ENCODE assay signal across 8 mouse cellular contexts in the genomic region with DNA sequence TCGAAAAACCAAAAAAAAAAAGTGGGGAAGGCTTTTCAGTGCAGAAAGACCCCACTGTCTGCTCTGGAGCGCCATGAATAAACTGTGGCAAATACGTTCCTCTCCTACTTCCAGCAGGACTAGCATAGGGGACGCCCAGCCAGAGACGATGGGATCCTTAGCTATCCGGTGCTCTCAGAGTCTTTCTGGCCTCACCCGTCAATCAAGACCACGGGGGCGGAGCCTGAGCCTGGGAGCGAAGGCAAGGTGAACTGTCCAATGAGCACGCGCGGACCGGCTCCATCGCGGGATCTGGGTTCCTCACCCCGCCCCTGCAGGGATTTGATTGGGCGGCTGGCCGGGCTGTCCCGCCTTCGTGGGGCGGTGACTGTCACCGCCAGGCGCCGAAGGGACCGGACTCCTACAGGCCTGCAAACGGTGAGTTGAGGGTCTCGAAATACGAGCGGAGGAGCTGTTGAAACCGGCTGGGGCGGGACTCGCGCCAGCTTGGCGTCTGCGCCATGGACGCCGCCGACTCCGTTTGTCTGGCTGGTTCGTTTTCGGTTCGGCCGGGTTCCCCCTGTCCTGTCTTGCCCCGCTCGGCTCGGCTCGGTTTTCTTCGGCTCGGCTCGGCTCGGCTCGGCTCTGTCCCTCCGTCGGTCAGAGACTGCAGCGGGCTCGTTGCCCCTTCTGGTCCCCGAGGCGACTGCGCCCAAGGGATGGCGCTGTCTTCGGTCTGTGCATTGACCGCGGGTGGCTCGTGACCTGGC. TPM values are rescaled to one million over a fixed set of nuclear protein-coding genes. Genes with fewer than 3 reads are reported as not detected.
DNase-seq lines count a peak whose midpoint lies in the region; ATAC-seq lines count a peak whose summit lies in the region.

A gene (plus strand): TSS at position 350 of the 749 bp plus-strand sequence.

- no peaks in the 10 kb centered on the region for H3K9me3 ChIP-seq in heart, embryonic 13.5 days
- no peaks in the 10 kb centered on the region for H3K9me3 ChIP-seq in liver, embryonic 12.5 days (replicated peaks)
- no peaks in the 10 kb centered on the region for H3K9me3 ChIP-seq in stomach, embryonic 15.5 days

- H3K4me1 ChIP-seq in heart, embryonic 13.5 days, result peaks cover 17% of the 10 kb centered on the region
- H3K4me1 ChIP-seq in liver, embryonic 12.5 days, result peaks cover 20% of the 10 kb centered on the region
- peaks cover 7% of the 10 kb centered on the region; the same call in 1 of the 2 replicates for H3K4me1 ChIP-seq in stomach, embryonic 15.5 days

- H3K4me2 ChIP-seq in heart, embryonic 13.5 days, result peak within 1 kb of the TSS; percentile 91
- H3K4me2 ChIP-seq in liver, embryonic 12.5 days, result peak within 1 kb of the TSS; percentile 94
- peak within 1 kb of the TSS; percentile 72 for H3K4me2 ChIP-seq in stomach, embryonic 15.5 days

- H3K36me3 ChIP-seq in heart, embryonic 13.5 days, result peaks cover 12% of the 10 kb centered on the region
- peaks cover 12% of the 10 kb centered on the region for H3K36me3 ChIP-seq in liver, embryonic 12.5 days
- H3K36me3 ChIP-seq in stomach, embryonic 15.5 days, result no peaks in the 10 kb centered on the region; the same call in 1 of the 2 replicates

- H3K4me3 ChIP-seq in heart, embryonic 13.5 days, result peak within 1 kb of the TSS; percentile 71
- H3K4me3 ChIP-seq in liver, embryonic 12.5 days, result peak within 1 kb of the TSS; percentile 72
- peak within 1 kb of the TSS; percentile 79 for H3K4me3 ChIP-seq in stomach, embryonic 15.5 days (replicated peaks)

- peak; percentile 98 for DNase-seq in CD4-positive helper T cell, adult 2 months (ENCODE audit: low read depth, low spot score)
- DNase-seq in brain, embryonic 18.5 days (ENCODE audit: low read depth, low spot score), result peak; percentile 93
- peak; percentile 100 for DNase-seq in kidney, postnatal 10 days
- DNase-seq in natural killer cell, adult 2 months (ENCODE audit: low spot score in 2 of 2), result peak; percentile 97

- ATAC-seq in erythroid progenitor cell, adult 5-6 weeks (replicated peaks; ENCODE audit: low FRiP score, poor library complexity, severe bottlenecking), result peak; percentile 97
- ATAC-seq in heart, embryonic 13.5 days (ENCODE audit: extremely low read depth, insufficient number of reproducible peaks, low FRiP score, low TSS enrichment), result peak; percentile 97
- ATAC-seq in liver, embryonic 12.5 days, result peak; percentile 97
- peak; percentile 98 for ATAC-seq in stomach, embryonic 15.5 days (ENCODE audit: insufficient read depth, low FRiP score, low read depth)

- H3K27ac ChIP-seq in heart, embryonic 13.5 days (replicated peaks), result peak within 1 kb of the TSS; percentile 84
- H3K27ac ChIP-seq in liver, embryonic 12.5 days, result peak within 1 kb of the TSS; percentile 64
- peak within 1 kb of the TSS; percentile 93 for H3K27ac ChIP-seq in stomach, embryonic 15.5 days

- peaks cover 10% of the 10 kb centered on the region for H3K27me3 ChIP-seq in heart, embryonic 13.5 days (replicated peaks)
- H3K27me3 ChIP-seq in liver, embryonic 12.5 days (replicated peaks), result peaks cover 7% of the 10 kb centered on the region
- no peaks in the 10 kb centered on the region for H3K27me3 ChIP-seq in stomach, embryonic 15.5 days (replicated peaks)

- peak within 1 kb of the TSS; percentile 93 for H3K9ac ChIP-seq in heart, embryonic 13.5 days
- peak within 1 kb of the TSS; percentile 85 for H3K9ac ChIP-seq in liver, embryonic 12.5 days
- H3K9ac ChIP-seq in stomach, embryonic 15.5 days, result peak within 1 kb of the TSS; percentile 89

- under 1% methylated on average over 65 of the region's 65 CpGs for WGBS in heart, embryonic 13.5 days
- under 1% methylated on average over 65 of the region's 65 CpGs for WGBS in liver, embryonic 12.5 days (ENCODE audit: insufficient replicate concordance)
- under 1% methylated on average over 65 of the region's 65 CpGs for WGBS in stomach, embryonic 15.5 days

RNA-seq across cellular contexts. Expression of the gene that starts here (rescaled TPM):
- total RNA-seq in erythroid progenitor cell, adult 5-6 weeks (2015; ENCODE audit: low replicate concordance), result 2.9 and 29.9 TPM in 2 replicates
- 6.8 and 29.6 TPM in 2 replicates for total RNA-seq in erythroid progenitor cell, adult 5-6 weeks (2017; ENCODE audit: low replicate concordance)
- polyA plus RNA-seq in heart, embryonic 13.5 days (2015; fragmentation: Nextera tagmentation; extraction: Ambion mirVana), result 46.0 and 52.0 TPM in 2 replicates
- 41.1 and 46.3 TPM in 2 replicates for polyA plus RNA-seq in liver, embryonic 12.5 days (2016; fragmentation: Nextera tagmentation; extraction: Ambion mirVana)
- polyA plus RNA-seq in stomach, embryonic 15.5 days (2015; fragmentation: Nextera tagmentation; extraction: Ambion mirVana), result 88.6 and 97.2 TPM in 2 replicates

Comparison
In these comparisons a context has a peak if more than half of its experiments do, and no peak if none do; other contexts are left out.
1. Peak in every context shown above with its lines: DNase-seq, ATAC-seq, H3K4me3 ChIP-seq and H3K27ac ChIP-seq.